Mouse (Mus musculus) erythroid progenitor cell, adult 5-6 weeks (primary cell): ENCODE measurements around the gene Mknk1. TPM values are rescaled to one million over a fixed set of nuclear protein-coding genes. Genes with fewer than 3 reads are reported as not detected.

Experiments
- total RNA-seq, 2 experiments: library from RNA; stranded (forward) in 1 of 2; stranded (reverse) in 1 of 2; fragments of 150-400 nt in 1 of 2; fragments of 186-747, 209-891 nt in 1 of 2; gene quantifications; 2 replicates each; pipeline versions ENCODE4 v1.2.3 to v1.2.4; 2015 to 2017; ENCODE audit warnings: low replicate concordance in 2 of 2

The Mknk1 gene
- total RNA-seq, 2 experiments from 2014 or later, result 104 to 116 TPM

Other genes with a start within 250 kb of the Mknk1 start
- not detected in 2 replicates for gene Cyp4a32, start 238.2 kb upstream of the Mknk1 start, total RNA-seq (2015; ENCODE audit: low replicate concordance)
- not detected in 2 replicates for gene Cyp4a32, start 238.2 kb upstream of the Mknk1 start, total RNA-seq (2017; ENCODE audit: low replicate concordance)
- gene Cyp4b1, start 191.5 kb upstream of the Mknk1 start, total RNA-seq (2015; ENCODE audit: low replicate concordance), result not detected in 2 replicates
- gene Cyp4b1, start 191.5 kb upstream of the Mknk1 start, total RNA-seq (2017; ENCODE audit: low replicate concordance), result not detected in 2 replicates
- 48.6 and 49.7 TPM in 2 replicates for gene Efcab14, start 101.5 kb upstream of the Mknk1 start, total RNA-seq (2015; ENCODE audit: low replicate concordance)
- 30.9 and 37.1 TPM in 2 replicates for gene Efcab14, start 101.5 kb upstream of the Mknk1 start, total RNA-seq (2017; ENCODE audit: low replicate concordance)
- not detected in 2 replicates for gene Tex38, start 58.2 kb upstream of the Mknk1 start, total RNA-seq (2015; ENCODE audit: low replicate concordance)
- gene Tex38, start 58.2 kb upstream of the Mknk1 start, total RNA-seq (2017; ENCODE audit: low replicate concordance), result not detected in 2 replicates
- gene Atpaf1, start 54.4 kb upstream of the Mknk1 start, total RNA-seq (2015; ENCODE audit: low replicate concordance), result 4.2 and 5.8 TPM in 2 replicates
- 8.1 and 14.3 TPM in 2 replicates for gene Atpaf1, start 54.4 kb upstream of the Mknk1 start, total RNA-seq (2017; ENCODE audit: low replicate concordance)
- gene Mob3c, start 11.1 kb upstream of the Mknk1 start, total RNA-seq (2015; ENCODE audit: low replicate concordance), result 6.7 and 26.3 TPM in 2 replicates
- gene Mob3c, start 11.1 kb upstream of the Mknk1 start, total RNA-seq (2017; ENCODE audit: low replicate concordance), result 1.4 and 9.2 TPM in 2 replicates
- not detected in 2 replicates for gene Kncn, start 45.2 kb downstream of the Mknk1 start, total RNA-seq (2015; ENCODE audit: low replicate concordance)
- not detected in 2 replicates for gene Kncn, start 45.2 kb downstream of the Mknk1 start, total RNA-seq (2017; ENCODE audit: low replicate concordance)
- not detected in 2 replicates for gene 6430628N08Rik, start 51.5 kb downstream of the Mknk1 start, total RNA-seq (2015; ENCODE audit: low replicate concordance)
- not detected in 2 replicates for gene 6430628N08Rik, start 51.5 kb downstream of the Mknk1 start, total RNA-seq (2017; ENCODE audit: low replicate concordance)
- gene Dmbx1, start 100.7 kb downstream of the Mknk1 start, total RNA-seq (2015; ENCODE audit: low replicate concordance), result not detected in 2 replicates
- not detected in 2 replicates for gene Dmbx1, start 100.7 kb downstream of the Mknk1 start, total RNA-seq (2017; ENCODE audit: low replicate concordance)
- 0.84 TPM in 1 of 2 replicates, not detected in the other for gene Faah, start 178.7 kb downstream of the Mknk1 start, total RNA-seq (2015; ENCODE audit: low replicate concordance)
- 0.64 TPM in 1 of 2 replicates, not detected in the other for gene Faah, start 178.7 kb downstream of the Mknk1 start, total RNA-seq (2017; ENCODE audit: low replicate concordance)
- gene Nsun4, start 214.7 kb downstream of the Mknk1 start, total RNA-seq (2015; ENCODE audit: low replicate concordance), result 0.84 and 3.6 TPM in 2 replicates
- 1.4 and 2.1 TPM in 2 replicates for gene Nsun4, start 214.7 kb downstream of the Mknk1 start, total RNA-seq (2017; ENCODE audit: low replicate concordance)
- gene Uqcrh, start 235.9 kb downstream of the Mknk1 start, total RNA-seq (2015; ENCODE audit: low replicate concordance), result 302 and 380 TPM in 2 replicates
- 113 and 237 TPM in 2 replicates for gene Uqcrh, start 235.9 kb downstream of the Mknk1 start, total RNA-seq (2017; ENCODE audit: low replicate concordance)
- 8.3 and 9.2 TPM in 2 replicates for gene Lrrc41, start 236.1 kb downstream of the Mknk1 start, total RNA-seq (2015; ENCODE audit: low replicate concordance)
- 5.4 and 11.9 TPM in 2 replicates for gene Lrrc41, start 236.1 kb downstream of the Mknk1 start, total RNA-seq (2017; ENCODE audit: low replicate concordance)